Mouse (Mus musculus) cerebellum, postnatal 14 days (tissue): ENCODE measurements around the gene Pard3b.

Experiments used
- DNase-seq, 2 experiments: peaks; one replicate each; pipeline ENCODE4 v3.0.0; 2021; ENCODE audit warnings: mixed read lengths in 2 of 2

Pard3b gene

GRCm38 (mm10) chr1:61928131-61928761 is 289.6 kb downstream of the Pard3b start:
- peak; percentile 8 to 18 for DNase-seq

DNA sequence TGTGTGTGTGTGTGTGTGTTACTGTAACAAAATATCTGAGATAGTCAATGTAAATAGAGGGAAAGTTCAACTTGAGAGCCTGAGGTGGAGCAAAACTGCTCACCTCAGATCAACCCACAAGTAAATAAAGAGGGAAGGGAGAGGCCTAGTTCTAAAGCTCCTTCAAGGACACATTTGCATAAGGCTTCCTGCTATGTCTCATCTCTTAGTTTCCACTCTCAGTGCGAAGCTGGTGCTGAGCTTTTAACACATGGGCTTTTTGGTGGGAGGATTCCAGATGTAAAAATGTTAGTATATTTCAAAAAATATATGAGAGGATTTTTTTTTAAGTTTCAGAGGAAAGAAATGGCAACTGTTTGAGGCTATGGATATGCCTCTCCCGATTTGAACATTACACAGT is 294.9 kb downstream of the Pard3b start:
- no peak for DNase-seq

GRCm38 (mm10) chr1:61934760-61935159 is 296.1 kb downstream of the Pard3b start:
- no peak for DNase-seq

DNA sequence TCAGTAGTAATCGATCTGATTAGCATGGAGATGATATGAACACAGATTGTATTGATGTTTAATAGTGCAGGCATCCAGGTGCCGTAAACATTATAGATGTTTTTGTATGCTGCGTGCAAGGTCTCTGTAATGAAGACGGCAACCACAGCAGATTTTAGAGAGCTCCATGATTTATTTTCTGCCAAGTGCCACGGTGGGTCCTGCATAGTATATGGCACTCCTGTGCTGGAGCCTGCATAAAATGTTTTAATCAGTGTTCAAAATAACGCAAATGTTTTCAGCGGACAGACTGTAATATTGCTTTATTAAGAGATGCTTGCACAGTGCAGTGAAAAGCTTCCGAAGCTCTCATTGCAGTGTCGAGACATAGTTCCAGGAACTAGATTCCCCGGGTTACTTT is 301.3 kb downstream of the Pard3b start:
- no peak for DNase-seq

DNA sequence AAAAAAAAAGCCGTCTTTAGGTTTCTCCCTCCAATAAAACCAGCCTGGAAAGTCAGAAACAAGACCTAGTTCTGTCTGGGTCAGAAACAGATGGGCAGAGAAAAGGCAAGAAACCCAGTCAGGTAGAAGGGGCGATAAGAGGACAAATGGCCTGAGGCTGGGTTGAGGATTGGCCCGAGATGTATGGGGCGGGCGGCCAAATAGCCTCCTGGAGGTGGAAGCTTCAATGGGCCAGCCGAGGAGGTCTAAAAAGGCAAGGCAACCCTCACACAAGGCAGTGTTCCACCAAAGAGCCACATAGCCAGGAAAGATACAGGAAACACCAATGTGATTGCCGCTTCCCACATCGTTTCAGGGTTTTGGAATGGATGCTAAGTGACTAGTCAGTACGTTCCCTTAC is 322.9 kb downstream of the Pard3b start:
- peak; percentile 74 to 85 for DNase-seq

DNA sequence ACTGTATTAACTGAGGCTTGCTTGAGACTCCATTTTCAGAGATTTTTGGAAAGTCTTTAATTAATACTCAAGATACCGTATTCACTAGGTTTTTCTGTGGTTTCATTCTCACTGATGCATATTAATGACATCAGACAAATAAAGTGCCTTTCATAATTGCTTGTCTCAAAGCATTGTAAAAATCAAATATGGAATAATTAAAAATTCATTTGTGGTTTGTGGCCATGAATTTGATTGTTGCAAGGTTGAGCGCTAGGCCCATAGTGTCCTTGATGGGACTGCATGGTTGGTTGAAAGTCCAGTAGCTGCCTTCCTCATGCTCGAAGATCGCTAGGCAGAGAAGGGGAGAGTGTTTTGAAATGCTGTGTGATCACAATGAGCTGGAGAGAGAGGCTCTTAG is 323.9 kb downstream of the Pard3b start:
- no peak for DNase-seq

- DNase-seq = no peak
Measured at GRCm38 (mm10) chr1:61967124-61967523, 328.5 kb downstream of the Pard3b start.

DNA sequence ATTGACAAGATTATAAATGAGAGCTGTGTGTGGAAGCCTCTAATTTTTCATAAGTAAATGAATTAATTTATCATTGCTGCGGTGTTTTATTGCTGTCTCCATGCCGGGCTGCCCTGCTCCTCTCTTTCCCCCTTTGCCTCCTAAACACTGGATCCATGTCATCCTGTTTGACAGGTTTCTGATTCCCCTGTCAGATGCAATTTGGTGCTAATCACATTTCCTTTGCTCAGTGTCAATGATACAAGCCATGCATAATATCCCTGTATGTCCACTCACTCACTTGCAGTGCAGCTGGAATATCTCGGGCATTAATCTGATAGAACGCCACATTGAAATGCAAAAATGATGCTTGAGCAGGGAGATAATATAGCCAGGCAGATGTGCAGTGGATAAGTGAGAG is 329.2 kb downstream of the Pard3b start:
- no peak for DNase-seq

- no peak for DNase-seq
Measured at GRCm38 (mm10) chr1:61997711-61998110, 359.1 kb downstream of the Pard3b start.

DNA sequence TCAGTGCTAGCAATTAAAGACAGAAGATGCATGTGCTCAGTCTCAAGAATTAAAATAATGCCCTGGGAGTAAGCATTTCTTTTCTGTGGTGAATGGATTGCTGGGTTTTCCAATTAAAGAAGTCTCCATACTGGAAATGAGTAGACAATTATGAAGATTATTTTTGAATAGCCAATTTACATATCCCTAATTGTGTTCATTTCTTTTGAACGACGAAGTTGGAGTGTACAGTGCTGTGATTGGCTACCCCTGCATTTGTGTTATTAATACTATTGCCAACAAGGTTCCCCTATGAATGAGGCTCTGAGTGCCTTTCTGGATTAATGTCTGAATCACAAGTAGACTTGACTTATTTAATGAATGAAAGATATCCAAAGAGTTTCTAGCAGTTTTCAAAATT is 370.2 kb downstream of the Pard3b start:
- DNase-seq = no peak

- DNase-seq = no peak
Measured at GRCm38 (mm10) chr1:62011712-62012111, 373.1 kb downstream of the Pard3b start.

DNA sequence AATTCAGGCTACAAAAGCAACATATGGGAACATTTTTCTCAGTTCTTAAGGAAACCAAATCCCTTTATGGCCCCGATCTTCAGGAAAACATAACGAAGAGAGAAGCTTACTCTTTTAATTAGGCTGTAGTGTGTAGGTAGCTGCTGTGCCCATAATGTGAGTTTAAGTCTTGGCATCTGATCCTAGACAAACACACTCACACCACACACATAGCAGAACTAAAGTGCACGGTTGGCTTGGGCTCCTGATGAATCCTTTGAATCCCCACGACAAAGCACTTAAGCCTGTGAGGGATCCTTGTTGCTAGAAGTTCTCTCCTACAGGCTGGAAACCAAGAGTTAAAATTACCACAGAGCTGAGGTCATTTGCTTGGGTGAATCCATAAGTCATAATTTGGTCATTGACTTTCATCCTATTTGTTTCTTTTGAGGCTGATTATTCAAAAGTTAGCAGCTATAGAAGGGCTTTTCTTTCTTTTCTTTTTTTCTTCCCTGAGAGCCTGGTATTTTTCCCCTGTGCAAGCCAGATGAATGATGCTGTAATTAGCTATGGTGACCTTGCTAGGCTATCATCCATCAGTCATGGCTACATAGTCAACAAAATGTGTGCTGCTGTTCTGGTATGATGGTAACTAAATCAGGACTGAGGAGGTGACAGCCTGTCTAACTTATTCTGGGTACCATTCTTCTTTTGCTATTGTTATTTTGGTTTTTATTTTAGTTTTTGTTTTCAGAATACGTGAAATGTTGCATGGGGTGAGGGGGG is 378.1 kb downstream of the Pard3b start:
- DNase-seq = no peak

- DNase-seq = no peak
Measured at GRCm38 (mm10) chr1:62018276-62018675, 379.7 kb downstream of the Pard3b start.

DNA sequence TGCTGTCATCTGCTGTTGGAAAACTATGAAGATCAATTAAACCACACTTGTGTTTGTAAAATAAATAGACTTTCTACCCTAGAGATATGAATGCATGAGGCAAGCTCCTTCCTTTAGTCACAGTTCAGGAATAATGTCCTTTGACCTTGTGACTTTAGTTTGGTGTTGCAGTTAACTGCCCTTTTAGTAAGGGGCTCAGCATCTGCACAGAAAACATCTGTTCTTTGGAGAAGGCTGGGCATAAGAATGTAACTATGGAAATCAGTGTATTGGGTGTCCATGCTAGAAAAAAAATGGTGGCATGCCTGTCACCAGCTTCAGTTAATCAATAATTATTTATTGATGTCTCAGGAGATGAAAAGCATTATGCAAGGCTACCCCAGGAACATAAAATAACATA is 381.1 kb downstream of the Pard3b start:
- DNase-seq = no peak

DNA sequence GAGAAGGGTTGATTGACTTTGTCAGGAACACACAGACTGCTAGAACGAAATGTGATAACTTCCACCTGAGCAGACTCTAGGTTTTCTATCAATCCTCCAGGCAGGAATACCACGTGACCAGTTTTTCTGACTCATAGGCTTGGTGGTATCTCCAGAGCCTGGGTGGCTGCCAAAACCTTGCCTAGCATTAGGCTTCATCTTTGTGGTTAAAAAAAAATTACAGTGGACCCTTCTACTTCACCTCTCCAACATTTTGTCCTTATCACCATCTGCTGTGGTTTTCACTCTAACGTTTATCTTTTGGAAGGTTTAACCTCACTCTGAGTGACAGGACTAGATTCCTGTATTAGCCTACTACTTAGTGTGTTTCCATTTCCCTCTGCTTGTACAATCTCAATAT is 403.1 kb downstream of the Pard3b start:
- DNase-seq = peak in 1 of 2 experiments; percentile 12

DNA sequence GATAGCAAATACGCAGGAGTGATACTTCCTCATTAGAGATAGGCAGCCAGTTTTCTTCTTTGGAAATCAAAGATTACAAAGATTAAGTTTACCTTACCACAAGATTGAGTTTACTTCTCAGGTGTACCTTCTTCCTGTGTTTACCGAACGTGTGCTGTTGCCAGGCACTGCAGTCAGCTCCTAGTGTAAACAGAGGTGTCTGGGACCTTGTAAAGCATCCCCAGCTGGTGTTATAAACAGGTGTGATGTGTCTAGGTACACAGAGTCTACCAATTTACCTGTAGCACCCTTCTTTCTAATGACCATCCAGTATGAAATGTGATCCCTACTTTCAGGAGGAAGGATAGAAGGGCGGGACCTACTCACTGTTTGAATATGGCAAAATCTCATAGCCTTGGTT is 410.0 kb downstream of the Pard3b start:
- DNase-seq = no peak

- no peak for DNase-seq
Measured at GRCm38 (mm10) chr1:62051186-62051825, 412.7 kb downstream of the Pard3b start.

DNA sequence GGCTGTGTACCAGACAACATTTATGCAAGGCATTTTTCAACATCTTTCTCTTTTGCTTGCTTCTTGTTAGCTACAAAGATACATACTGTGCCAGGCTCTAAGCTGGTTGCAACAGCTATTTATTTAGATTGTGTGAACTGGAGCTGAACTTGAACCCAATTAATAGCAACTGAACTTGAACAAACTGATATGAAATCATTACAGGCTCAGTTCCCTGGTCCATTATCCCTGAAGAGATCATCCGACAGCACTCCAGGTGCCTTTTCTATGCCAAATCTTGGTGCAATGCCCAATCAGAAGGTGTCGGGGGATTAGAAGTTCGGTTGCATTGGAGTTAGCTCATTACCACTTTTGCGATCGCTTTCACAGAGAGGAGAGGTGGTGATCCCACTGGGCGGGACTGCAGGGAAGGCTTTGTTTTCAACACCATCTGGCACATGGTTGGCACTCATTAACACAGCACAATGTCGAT is 414.6 kb downstream of the Pard3b start:
- DNase-seq = peak; percentile 28 to 33

DNA sequence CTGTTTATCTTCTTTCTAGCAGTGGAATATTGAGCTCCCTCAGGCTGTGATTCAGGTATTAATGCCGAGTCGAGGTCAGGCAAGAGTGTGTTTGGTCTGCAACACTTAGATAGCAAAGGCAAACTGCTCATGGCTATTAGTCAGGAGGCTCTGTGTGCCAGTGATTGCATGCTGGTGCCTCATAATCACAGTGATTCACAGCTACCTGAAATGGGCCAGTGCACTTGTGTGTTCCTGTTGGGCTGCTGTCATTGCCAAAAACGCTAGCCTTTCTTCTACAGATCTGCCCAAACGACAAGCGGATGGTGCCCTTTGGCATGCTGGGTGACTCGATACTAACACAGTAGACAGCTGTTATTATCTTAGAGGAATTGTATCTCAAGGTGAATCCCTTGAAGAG is 416.7 kb downstream of the Pard3b start:
- peak; percentile 23 to 33 for DNase-seq

- no peak for DNase-seq
Measured at GRCm38 (mm10) chr1:62070617-62071016, 432.0 kb downstream of the Pard3b start.

DNA sequence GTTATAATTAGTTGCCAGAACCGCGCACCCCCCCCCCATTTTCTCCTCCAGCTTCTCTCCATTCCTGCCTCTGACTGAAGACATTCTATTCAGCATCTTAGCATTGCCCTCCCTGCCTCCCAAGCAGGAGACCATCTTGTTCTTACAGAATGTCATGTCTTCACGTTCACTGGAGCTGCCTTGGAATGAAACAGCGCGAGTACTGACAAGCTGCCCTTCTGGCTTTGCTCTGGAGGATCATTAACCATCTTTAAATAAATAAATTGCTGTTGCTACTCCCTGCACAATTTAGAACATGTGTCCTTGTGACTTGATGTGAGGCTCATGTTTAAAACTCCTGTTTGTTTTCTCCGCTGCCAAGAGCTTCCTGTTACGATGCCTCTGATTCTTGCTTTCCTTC is 432.5 kb downstream of the Pard3b start:
- DNase-seq = no peak

GRCm38 (mm10) chr1:62076171-62076570 is 437.5 kb downstream of the Pard3b start:
- DNase-seq = no peak

- DNase-seq = no peak
Measured at GRCm38 (mm10) chr1:62081129-62081528, 442.5 kb downstream of the Pard3b start.

- DNase-seq = no peak
Measured at GRCm38 (mm10) chr1:62085995-62086394, 447.4 kb downstream of the Pard3b start.
